Mouse (Mus musculus): ENCODE measurements around the gene Klhdc2. TPM values are rescaled to one million over a fixed set of nuclear protein-coding genes. Genes with fewer than 3 reads are reported as not detected.

Klhdc2 gene
- total RNA-seq, 2 experiments from 2014 or later, result 87.4 to 90.1 TPM

- no peak for ATAC-seq (replicated peaks; ENCODE audit: low FRiP score, low TSS enrichment, poor library complexity, severe bottlenecking)
Measured at GRCm38 (mm10) chr12:69299231-69299630, 2.8 kb downstream of the Klhdc2 start.

DNA sequence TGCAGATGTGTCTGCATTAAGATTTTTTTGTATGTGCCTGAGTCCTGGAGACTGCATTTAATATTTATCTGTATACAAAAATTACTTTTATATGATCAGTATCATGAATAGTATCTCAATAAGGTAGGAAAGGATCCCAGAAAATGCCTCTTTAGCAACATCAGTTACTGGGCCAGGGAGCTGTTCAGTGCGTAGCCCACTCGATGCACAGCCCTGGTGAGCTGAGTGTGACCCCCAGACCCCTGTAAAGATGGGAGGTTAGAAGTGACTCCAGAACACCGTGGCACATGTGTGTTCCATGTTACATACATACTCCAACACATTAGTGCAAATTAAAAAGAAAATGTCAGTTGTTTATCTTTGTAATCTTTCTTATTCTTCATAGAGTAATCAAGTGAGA, 3.4 kb downstream of the Klhdc2 start:
- no peak for ATAC-seq (replicated peaks; ENCODE audit: low FRiP score, low TSS enrichment, poor library complexity, severe bottlenecking)

DNA sequence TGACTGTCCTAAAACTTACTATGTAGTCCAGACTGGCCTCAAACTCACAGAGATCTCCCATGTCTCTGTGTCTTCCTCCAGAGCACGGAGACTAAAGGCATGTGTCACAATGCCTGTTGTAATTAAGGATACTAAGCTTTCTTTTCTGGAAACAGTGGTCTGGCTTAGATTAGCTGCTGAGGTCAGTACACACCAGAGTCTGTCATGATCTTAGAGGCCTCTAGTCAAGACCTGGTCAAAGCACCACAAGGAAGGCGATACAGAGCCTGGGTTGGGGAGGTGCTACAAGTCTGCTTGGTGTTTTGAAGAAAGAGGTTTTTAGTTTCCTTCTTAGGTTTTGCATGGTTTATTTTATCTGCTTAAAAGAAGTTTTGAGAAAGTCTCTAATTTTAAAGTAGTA, 3.9 kb downstream of the Klhdc2 start:
- ATAC-seq (replicated peaks; ENCODE audit: low FRiP score, low TSS enrichment, poor library complexity, severe bottlenecking), result no peak

- ATAC-seq (replicated peaks; ENCODE audit: low FRiP score, low TSS enrichment, poor library complexity, severe bottlenecking), result no peak
Measured at GRCm38 (mm10) chr12:69302171-69302570, 5.7 kb downstream of the Klhdc2 start.

DNA sequence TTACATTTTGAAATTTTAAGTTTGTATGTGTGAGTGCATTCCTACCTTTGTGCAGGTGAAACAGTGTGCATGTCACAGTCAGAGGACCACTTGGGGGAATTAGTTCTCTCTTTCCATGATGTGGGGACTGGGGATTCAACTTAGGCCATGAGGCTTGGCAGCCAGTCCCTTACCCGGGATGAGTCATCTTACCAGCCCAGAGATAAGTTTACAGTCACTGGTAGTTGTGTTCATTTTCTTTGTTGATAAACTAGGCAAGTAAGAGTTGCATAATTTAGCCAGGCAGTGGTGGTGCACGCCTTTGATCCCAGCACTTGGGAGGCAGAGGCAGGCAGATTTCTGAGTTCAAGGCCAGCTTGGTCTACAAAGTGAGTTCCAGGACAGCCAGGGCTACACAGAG, 7.6 kb downstream of the Klhdc2 start:
- no peak for ATAC-seq (replicated peaks; ENCODE audit: low FRiP score, low TSS enrichment, poor library complexity, severe bottlenecking)

DNA sequence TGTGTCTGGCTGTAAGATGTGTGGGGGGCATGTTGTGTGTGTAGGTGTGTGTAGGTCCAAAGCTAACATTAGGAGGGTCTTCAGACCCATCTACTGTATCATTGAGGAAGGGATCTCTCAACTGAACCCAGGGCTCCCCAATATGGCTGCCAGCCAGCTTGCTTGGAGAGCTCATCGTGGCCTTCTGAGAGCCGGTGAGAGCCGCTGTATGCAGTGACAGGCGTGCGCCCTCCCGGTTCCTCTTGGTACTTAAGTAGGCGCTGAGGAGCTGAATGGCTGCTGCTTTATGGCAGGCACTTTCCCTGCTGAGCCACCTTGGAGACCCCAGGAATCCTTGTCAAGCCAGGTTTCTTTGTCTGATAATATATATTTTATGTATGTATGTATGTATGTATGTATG, 9.9 kb downstream of the Klhdc2 start:
- ATAC-seq (replicated peaks; ENCODE audit: low FRiP score, low TSS enrichment, poor library complexity, severe bottlenecking), result no peak

GRCm38 (mm10) chr12:69309659-69310058, 13.2 kb downstream of the Klhdc2 start:
- ATAC-seq (replicated peaks; ENCODE audit: low FRiP score, low TSS enrichment, poor library complexity, severe bottlenecking), result no peak

DNA sequence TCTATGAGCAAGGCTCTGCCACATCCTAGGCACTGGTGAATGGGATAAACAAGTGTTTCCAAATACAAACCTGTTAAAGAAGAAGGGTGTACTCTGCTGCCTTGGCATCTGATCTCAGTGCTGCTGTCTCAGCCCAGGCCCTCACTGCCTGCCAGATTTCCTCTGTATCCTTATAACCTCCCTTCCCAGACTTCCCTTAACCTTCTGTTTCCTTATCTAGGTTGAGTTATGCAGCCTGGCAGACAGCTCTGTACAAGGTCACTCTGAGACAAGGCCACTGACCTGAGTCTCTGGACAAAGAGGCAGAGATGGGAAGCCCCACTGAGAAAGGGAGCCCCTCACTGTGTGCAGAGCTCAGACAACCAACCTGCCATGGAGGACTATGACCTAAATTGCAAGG, 21.9 kb downstream of the Klhdc2 start:
- no peak for ATAC-seq (replicated peaks; ENCODE audit: low FRiP score, low TSS enrichment, poor library complexity, severe bottlenecking)

- no peak for ATAC-seq (replicated peaks; ENCODE audit: low FRiP score, low TSS enrichment, poor library complexity, severe bottlenecking)
Measured at GRCm38 (mm10) chr12:69331187-69331586, 34.7 kb downstream of the Klhdc2 start.

- no peak for ATAC-seq (replicated peaks; ENCODE audit: low FRiP score, low TSS enrichment, poor library complexity, severe bottlenecking)
Measured at GRCm38 (mm10) chr12:69332147-69332546, 35.7 kb downstream of the Klhdc2 start.

GRCm38 (mm10) chr12:69333547-69333946, 37.1 kb downstream of the Klhdc2 start:
- peak; percentile 83; the same call in 1 of the 2 replicates for ATAC-seq (replicated peaks; ENCODE audit: low FRiP score, low TSS enrichment, poor library complexity, severe bottlenecking)

DNA sequence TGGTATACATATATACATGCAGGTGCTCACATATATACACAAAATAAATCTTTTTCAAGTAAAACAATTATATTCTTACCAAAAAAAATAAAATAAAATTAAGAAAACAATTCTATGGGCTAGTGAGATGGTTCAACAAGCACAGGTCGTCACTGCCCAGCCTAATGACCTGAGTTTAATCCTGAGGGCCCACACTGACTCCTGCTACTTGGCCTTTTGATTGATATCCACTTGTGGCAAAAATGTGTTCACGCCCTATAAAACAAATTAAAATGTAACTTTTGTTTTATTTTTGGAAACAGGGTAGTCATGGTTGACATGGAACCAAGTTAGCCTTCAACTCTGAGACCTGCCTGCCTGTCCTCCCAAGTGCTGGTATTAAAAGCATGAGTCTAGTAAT, 53.4 kb downstream of the Klhdc2 start:
- no peak for ATAC-seq (replicated peaks; ENCODE audit: low FRiP score, low TSS enrichment, poor library complexity, severe bottlenecking)

- no peak for ATAC-seq (replicated peaks; ENCODE audit: low FRiP score, low TSS enrichment, poor library complexity, severe bottlenecking)
Measured at GRCm38 (mm10) chr12:69351685-69352084, 55.2 kb downstream of the Klhdc2 start.

DNA sequence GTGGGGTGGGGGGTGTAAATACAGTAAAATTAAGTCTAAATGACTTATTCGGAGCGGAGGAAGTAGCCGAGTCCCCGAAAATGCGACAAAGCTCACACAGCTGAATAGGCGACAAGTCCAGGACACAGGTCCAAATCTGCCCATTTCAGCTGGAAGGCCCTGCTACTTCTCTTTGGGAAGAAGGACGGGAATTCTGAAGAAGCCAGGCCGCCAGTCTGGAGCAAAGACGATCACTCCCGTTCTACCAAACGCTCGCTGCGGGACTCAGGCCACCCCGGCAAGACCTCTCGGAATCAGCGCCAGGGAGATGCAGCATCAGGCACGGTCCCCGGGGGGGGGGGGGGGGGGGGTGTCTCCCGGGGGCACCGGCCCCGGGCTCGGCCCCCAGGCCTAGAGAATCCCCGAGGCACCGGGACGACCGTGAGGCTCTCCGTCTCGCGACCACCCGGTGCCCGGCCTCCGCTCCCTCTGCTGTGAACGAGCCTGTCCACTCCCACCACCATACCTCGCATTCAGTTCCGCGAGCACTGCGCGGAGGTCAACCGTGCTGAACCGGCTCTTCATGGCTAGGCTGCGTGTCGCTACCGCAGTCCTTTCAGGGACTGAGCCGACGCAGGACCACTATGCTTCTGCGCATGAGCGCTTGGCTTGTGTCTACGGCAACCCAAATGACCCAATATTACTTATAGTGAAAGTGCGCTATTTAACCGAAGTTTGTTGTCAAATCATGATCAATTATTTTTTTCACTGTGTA, 60.2 kb downstream of the Klhdc2 start, which contains the start of gene Nemf:
Gene Nemf, minus strand, starts transcription at position 620 of the 754 bp plus-strand sequence.
- peak; percentile 60 for ATAC-seq (replicated peaks; ENCODE audit: low FRiP score, low TSS enrichment, poor library complexity, severe bottlenecking)

GRCm38 (mm10) chr12:69357300-69357646, 60.8 kb downstream of the Klhdc2 start:
- ATAC-seq (replicated peaks; ENCODE audit: low FRiP score, low TSS enrichment, poor library complexity, severe bottlenecking), result no peak

Other genes starting within 250 kb of the Klhdc2 start
- 4,414 and 4,457 TPM in 2 replicates for gene Rps29, start 137.5 kb upstream of the Klhdc2 start, total RNA-seq (2014; fragmentation: Nextera tagmentation)
- gene Rps29, start 137.5 kb upstream of the Klhdc2 start, total RNA-seq (2017), result 1,975 and 2,681 TPM in 2 replicates
- 29.1 and 39.8 TPM in 2 replicates for gene Lrr1, start 127.9 kb upstream of the Klhdc2 start, total RNA-seq (2014; fragmentation: Nextera tagmentation)
- gene Lrr1, start 127.9 kb upstream of the Klhdc2 start, total RNA-seq (2017), result 6.3 and 18.6 TPM in 2 replicates
- gene Rpl36al, start 112.6 kb upstream of the Klhdc2 start, total RNA-seq (2014; fragmentation: Nextera tagmentation), result 987 and 1,085 TPM in 2 replicates
- gene Rpl36al, start 112.6 kb upstream of the Klhdc2 start, total RNA-seq (2017), result 1,369 and 1,396 TPM in 2 replicates
- 30.1 and 32.4 TPM in 2 replicates for gene Mgat2, start 112.5 kb upstream of the Klhdc2 start, total RNA-seq (2014; fragmentation: Nextera tagmentation)
- gene Mgat2, start 112.5 kb upstream of the Klhdc2 start, total RNA-seq (2017), result 69.0 and 75.7 TPM in 2 replicates
- 7.8 and 24.2 TPM in 2 replicates for gene Gm49383, start 99.6 kb upstream of the Klhdc2 start, total RNA-seq (2014; fragmentation: Nextera tagmentation)
- gene Gm49383, start 99.6 kb upstream of the Klhdc2 start, total RNA-seq (2017), result 42.3 and 48.1 TPM in 2 replicates
- 2.4 and 11.9 TPM in 2 replicates for gene Dnaaf2, start 98.3 kb upstream of the Klhdc2 start, total RNA-seq (2014; fragmentation: Nextera tagmentation)
- 6.0 and 10.7 TPM in 2 replicates for gene Dnaaf2, start 98.3 kb upstream of the Klhdc2 start, total RNA-seq (2017)
- 24.6 and 33.2 TPM in 2 replicates for gene Gm49384, start 92.4 kb upstream of the Klhdc2 start, total RNA-seq (2014; fragmentation: Nextera tagmentation)
- gene Gm49384, start 92.4 kb upstream of the Klhdc2 start, total RNA-seq (2017), result 18.5 and 30.4 TPM in 2 replicates
- gene Pole2, start 68.5 kb upstream of the Klhdc2 start, total RNA-seq (2014; fragmentation: Nextera tagmentation), result 67.3 and 69.2 TPM in 2 replicates
- 39.8 and 44.5 TPM in 2 replicates for gene Pole2, start 68.5 kb upstream of the Klhdc2 start, total RNA-seq (2017)
- gene Klhdc1, start 55.5 kb upstream of the Klhdc2 start, total RNA-seq (2014; fragmentation: Nextera tagmentation), result 6.3 and 9.5 TPM in 2 replicates
- gene Klhdc1, start 55.5 kb upstream of the Klhdc2 start, total RNA-seq (2017), result 7.3 and 7.7 TPM in 2 replicates
- gene Nemf, start 60.5 kb downstream of the Klhdc2 start, total RNA-seq (2014; fragmentation: Nextera tagmentation), result 70.0 and 101 TPM in 2 replicates
- 168 and 179 TPM in 2 replicates for gene Nemf, start 60.5 kb downstream of the Klhdc2 start, total RNA-seq (2017)
- 76.7 and 105 TPM in 2 replicates for gene Arf6, start 75.5 kb downstream of the Klhdc2 start, total RNA-seq (2014; fragmentation: Nextera tagmentation)
- gene Arf6, start 75.5 kb downstream of the Klhdc2 start, total RNA-seq (2017), result 98.8 and 150 TPM in 2 replicates
- gene Gm9887, start 75.8 kb downstream of the Klhdc2 start, total RNA-seq (2014; fragmentation: Nextera tagmentation), result not detected in 2 replicates
- not detected in 2 replicates for gene Gm9887, start 75.8 kb downstream of the Klhdc2 start, total RNA-seq (2017)

Data from megakaryocyte-erythroid progenitor cell, adult 5-6 weeks (primary cell).